Mouse (Mus musculus): ENCODE results near the gene Igfbp6.

The Igfbp6 gene

GRCm38 (mm10) chr15:102176571-102177316 is 32.6 kb downstream of the Igfbp6 start:
- DNase-seq (ENCODE audit: low read depth), result no peak

- no peak for DNase-seq (ENCODE audit: low read depth)
Measured at GRCm38 (mm10) chr15:102177417-102177816, 33.3 kb downstream of the Igfbp6 start.

- DNase-seq (ENCODE audit: low read depth), result peak; percentile 68
Measured at GRCm38 (mm10) chr15:102178279-102178678, 34.1 kb downstream of the Igfbp6 start.

- no peak for DNase-seq (ENCODE audit: low read depth)
Measured at GRCm38 (mm10) chr15:102179106-102179505, 34.9 kb downstream of the Igfbp6 start.

- DNase-seq (ENCODE audit: low read depth), result no peak
Measured at GRCm38 (mm10) chr15:102179924-102180323, 35.8 kb downstream of the Igfbp6 start.

GRCm38 (mm10) chr15:102183076-102183475 is 38.9 kb downstream of the Igfbp6 start:
- DNase-seq (ENCODE audit: low read depth), result no peak

GRCm38 (mm10) chr15:102186239-102186638 is 42.1 kb downstream of the Igfbp6 start:
- no peak for DNase-seq (ENCODE audit: low read depth)

GRCm38 (mm10) chr15:102188096-102188495 is 43.9 kb downstream of the Igfbp6 start:
- DNase-seq (ENCODE audit: low read depth), result no peak

GRCm38 (mm10) chr15:102188883-102189282 is 44.7 kb downstream of the Igfbp6 start:
- DNase-seq (ENCODE audit: low read depth), result no peak

GRCm38 (mm10) chr15:102191699-102192098 is 47.5 kb downstream of the Igfbp6 start:
- no peak for DNase-seq (ENCODE audit: low read depth)

GRCm38 (mm10) chr15:102192271-102192812 is 48.2 kb downstream of the Igfbp6 start:
- DNase-seq (ENCODE audit: low read depth), result no peak

- no peak for DNase-seq (ENCODE audit: low read depth)
Measured at GRCm38 (mm10) chr15:102192820-102193386, 48.7 kb downstream of the Igfbp6 start.

- no peak for DNase-seq (ENCODE audit: low read depth)
Measured at GRCm38 (mm10) chr15:102193652-102194051, 49.5 kb downstream of the Igfbp6 start.

GRCm38 (mm10) chr15:102194439-102194838 is 50.3 kb downstream of the Igfbp6 start:
- DNase-seq (ENCODE audit: low read depth), result no peak

GRCm38 (mm10) chr15:102195373-102195772 is 51.2 kb downstream of the Igfbp6 start:
- no peak for DNase-seq (ENCODE audit: low read depth)

GRCm38 (mm10) chr15:102198841-102199240 is 54.7 kb downstream of the Igfbp6 start:
- DNase-seq (ENCODE audit: low read depth), result no peak

Measured in c-Kit-positive CD71-negative TER-119-negative erythroid progenitor cells, embryonic 14.5 days (primary cell).